Mouse (Mus musculus): ENCODE results near the gene Thoc6. TPM values are rescaled to one million over a fixed set of nuclear protein-coding genes. Genes with fewer than 3 reads are reported as not detected.

The Thoc6 gene
- polyA plus RNA-seq, 1 experiment from 2014 or later, result 42.2 TPM

DNA sequence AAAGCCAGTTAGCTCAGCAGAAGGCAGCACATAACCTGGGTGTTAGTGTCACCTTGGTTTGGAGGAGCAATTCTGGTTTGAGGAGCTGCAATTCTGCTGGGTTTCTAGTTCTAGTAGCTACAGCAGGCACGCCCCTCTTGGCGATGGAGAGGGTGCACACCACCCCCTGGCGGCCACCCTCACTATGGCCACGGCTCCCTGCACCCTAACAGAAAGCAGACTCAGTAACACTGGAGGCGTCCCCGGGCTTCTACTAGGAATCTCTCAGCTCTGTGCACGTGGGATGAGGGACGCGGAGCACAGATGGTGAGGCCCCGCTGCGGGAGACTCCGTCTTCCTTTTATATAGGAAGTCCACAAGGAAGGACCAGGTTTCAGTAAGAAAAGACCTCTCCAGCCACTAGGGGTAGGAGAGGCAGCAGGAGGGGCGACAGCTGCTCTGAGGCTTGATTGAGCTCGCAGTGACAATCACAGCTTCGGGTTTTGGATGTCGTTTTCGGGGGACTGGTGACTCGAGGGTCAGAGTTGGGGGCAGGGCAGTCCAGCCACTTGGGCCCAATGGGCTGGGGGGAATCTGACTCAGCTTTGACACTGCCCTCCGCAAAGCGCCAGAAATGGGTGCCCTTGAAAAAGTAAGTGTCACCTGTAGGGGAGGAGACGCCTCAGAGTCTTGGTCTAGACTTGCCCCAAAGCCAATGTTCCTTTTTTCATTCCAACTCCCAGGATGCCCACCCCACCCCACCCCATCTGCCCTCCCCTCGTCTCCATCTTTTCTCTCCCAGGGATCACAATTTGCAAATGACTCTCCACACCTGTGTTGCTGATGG lies 43.3 kb downstream of the Thoc6 start:
- H3K27ac ChIP-seq (replicated peaks), result no peak overlapping the region
- H3K36me3 ChIP-seq, result no peaks in the 10 kb centered on the region
- H3K4me2 ChIP-seq (replicated peaks), result peak overlapping the region; percentile 51
- no peak overlapping the region for H3K9ac ChIP-seq
- H3K27me3 ChIP-seq, result no peaks in the 10 kb centered on the region
- 15% methylated on average over 22 of the region's 22 CpGs for WGBS
- peaks cover 8% of the 10 kb centered on the region; the same call in 1 of the 2 replicates for H3K4me1 ChIP-seq
- ATAC-seq (ENCODE audit: insufficient number of reproducible peaks, low FRiP score, low TSS enrichment, low read depth), result peak; percentile 79
- no peaks in the 10 kb centered on the region for H3K9me3 ChIP-seq (replicated peaks)
- peak overlapping the region; percentile 24 for H3K4me3 ChIP-seq (replicated peaks)

DNA sequence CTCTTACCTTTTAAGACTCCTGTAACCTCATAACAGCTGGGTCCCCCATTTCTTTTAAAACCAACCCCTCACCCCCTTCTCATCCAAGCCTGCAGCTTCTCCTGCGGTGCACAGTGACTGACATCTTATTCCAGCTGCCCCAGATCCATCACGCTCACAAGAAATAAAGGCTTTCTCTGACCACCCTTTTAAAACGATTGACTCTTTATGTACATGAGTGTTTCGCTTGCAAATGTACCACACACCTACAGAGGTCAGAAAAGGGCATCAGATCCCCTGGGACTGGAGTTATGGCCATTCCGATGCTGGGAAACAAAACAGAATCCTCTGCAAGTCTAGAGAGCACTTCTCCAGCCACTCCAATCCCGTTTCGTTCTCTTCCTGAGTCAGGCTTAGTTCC lies 45.9 kb downstream of the Thoc6 start:
- H3K9me3 ChIP-seq (replicated peaks), result no peaks in the 10 kb centered on the region
- H3K9ac ChIP-seq, result no peak overlapping the region
- H3K4me2 ChIP-seq (replicated peaks), result no peak overlapping the region
- no peak overlapping the region for H3K4me3 ChIP-seq (replicated peaks)
- no peaks in the 10 kb centered on the region for H3K36me3 ChIP-seq
- H3K4me1 ChIP-seq, result peaks cover 8% of the 10 kb centered on the region; the same call in 1 of the 2 replicates
- H3K27me3 ChIP-seq, result no peaks in the 10 kb centered on the region
- ATAC-seq (ENCODE audit: insufficient number of reproducible peaks, low FRiP score, low TSS enrichment, low read depth), result no peak
- no peak overlapping the region for H3K27ac ChIP-seq (replicated peaks)
- 39% methylated on average over 7 of the region's 7 CpGs for WGBS

DNA sequence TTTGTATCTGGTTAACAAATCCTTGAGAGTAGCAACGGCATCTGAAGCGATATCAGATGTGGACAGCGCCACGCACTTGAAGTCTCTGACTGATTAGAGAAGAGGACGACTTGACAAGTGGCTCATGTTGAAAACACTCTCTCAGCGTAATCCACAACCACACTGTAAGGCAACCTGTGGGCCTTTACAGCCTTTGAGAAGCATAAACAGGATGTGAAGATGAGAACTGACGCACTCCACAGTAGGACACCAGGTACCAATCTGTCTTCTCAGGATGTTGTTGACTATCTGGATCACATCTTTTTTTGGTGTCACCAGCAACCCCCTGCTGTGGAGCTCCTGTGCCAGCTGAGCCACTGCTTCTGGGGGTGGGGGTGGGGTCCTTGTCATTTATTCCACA lies 53.3 kb downstream of the Thoc6 start:
- no peak overlapping the region for H3K4me3 ChIP-seq (replicated peaks)
- no peak overlapping the region for H3K27ac ChIP-seq (replicated peaks)
- no peak for ATAC-seq (ENCODE audit: insufficient number of reproducible peaks, low FRiP score, low TSS enrichment, low read depth)
- no peak overlapping the region for H3K9ac ChIP-seq
- no peak overlapping the region for H3K4me2 ChIP-seq (replicated peaks)
- no peaks in the 10 kb centered on the region for H3K9me3 ChIP-seq (replicated peaks)
- 72% methylated on average over 7 of the region's 7 CpGs for WGBS
- H3K36me3 ChIP-seq, result no peaks in the 10 kb centered on the region
- H3K4me1 ChIP-seq, result no peaks in the 10 kb centered on the region
- peaks cover 14% of the 10 kb centered on the region; the same call in 1 of the 2 replicates for H3K27me3 ChIP-seq

Other genes starting within 250 kb of the Thoc6 start
- not detected in 2 replicates for gene Vmn2r117, start 194.2 kb downstream of the Thoc6 start, polyA plus RNA-seq (2015; fragmentation: Nextera tagmentation; extraction: Ambion mirVana)
- 17.8 and 19.5 TPM in 2 replicates for gene Zfp213, start 109.6 kb downstream of the Thoc6 start, polyA plus RNA-seq (2015; fragmentation: Nextera tagmentation; extraction: Ambion mirVana)
- 13.4 and 14.1 TPM in 2 replicates for gene Zfp13, start 74.4 kb downstream of the Thoc6 start, polyA plus RNA-seq (2015; fragmentation: Nextera tagmentation; extraction: Ambion mirVana)
- gene Zscan10, start 73.0 kb downstream of the Thoc6 start, polyA plus RNA-seq (2015; fragmentation: Nextera tagmentation; extraction: Ambion mirVana), result 0.08 and 0.14 TPM in 2 replicates
- gene Mmp25, start 28.6 kb downstream of the Thoc6 start, polyA plus RNA-seq (2015; fragmentation: Nextera tagmentation; extraction: Ambion mirVana), result 0.76 and 0.81 TPM in 2 replicates
- 15.8 and 17.0 TPM in 2 replicates for gene Bicdl2, start 13.4 kb downstream of the Thoc6 start, polyA plus RNA-seq (2015; fragmentation: Nextera tagmentation; extraction: Ambion mirVana)
- 95.7 and 102 TPM in 2 replicates for gene Hcfc1r1, start 286 bp downstream of the Thoc6 start, polyA plus RNA-seq (2015; fragmentation: Nextera tagmentation; extraction: Ambion mirVana)
- gene Tnfrsf12a, start 3.6 kb upstream of the Thoc6 start, polyA plus RNA-seq (2015; fragmentation: Nextera tagmentation; extraction: Ambion mirVana), result 29.5 and 33.2 TPM in 2 replicates
- 19.8 and 20.2 TPM in 2 replicates for gene Cldn6, start 5.4 kb upstream of the Thoc6 start, polyA plus RNA-seq (2015; fragmentation: Nextera tagmentation; extraction: Ambion mirVana)
- gene Cldn9, start 10.1 kb upstream of the Thoc6 start, polyA plus RNA-seq (2015; fragmentation: Nextera tagmentation; extraction: Ambion mirVana), result 13.8 and 18.3 TPM in 2 replicates
- 1.0 and 1.1 TPM in 2 replicates for gene 1520401A03Rik, start 48.9 kb upstream of the Thoc6 start, polyA plus RNA-seq (2015; fragmentation: Nextera tagmentation; extraction: Ambion mirVana)
- gene Pkmyt1, start 52.5 kb upstream of the Thoc6 start, polyA plus RNA-seq (2015; fragmentation: Nextera tagmentation; extraction: Ambion mirVana), result 49.6 and 55.8 TPM in 2 replicates
- gene Paqr4, start 67.0 kb upstream of the Thoc6 start, polyA plus RNA-seq (2015; fragmentation: Nextera tagmentation; extraction: Ambion mirVana), result 20.9 and 27.2 TPM in 2 replicates
- 36.8 and 38.2 TPM in 2 replicates for gene Kremen2, start 72.0 kb upstream of the Thoc6 start, polyA plus RNA-seq (2015; fragmentation: Nextera tagmentation; extraction: Ambion mirVana)
- gene Flywch1, start 97.7 kb upstream of the Thoc6 start, polyA plus RNA-seq (2015; fragmentation: Nextera tagmentation; extraction: Ambion mirVana), result 71.9 and 72.1 TPM in 2 replicates
- 38.3 and 44.0 TPM in 2 replicates for gene Flywch2, start 112.2 kb upstream of the Thoc6 start, polyA plus RNA-seq (2015; fragmentation: Nextera tagmentation; extraction: Ambion mirVana)
- gene Srrm2, start 116.7 kb upstream of the Thoc6 start, polyA plus RNA-seq (2015; fragmentation: Nextera tagmentation; extraction: Ambion mirVana), result 489 and 525 TPM in 2 replicates
- gene Elob, start 155.3 kb upstream of the Thoc6 start, polyA plus RNA-seq (2015; fragmentation: Nextera tagmentation; extraction: Ambion mirVana), result 1,038 and 1,104 TPM in 2 replicates
- 0.49 and 0.85 TPM in 2 replicates for gene Prss33, start 162.2 kb upstream of the Thoc6 start, polyA plus RNA-seq (2015; fragmentation: Nextera tagmentation; extraction: Ambion mirVana)
- 0.12 TPM in 1 of 2 replicates, not detected in the other for gene Prss32, start 170.0 kb upstream of the Thoc6 start, polyA plus RNA-seq (2015; fragmentation: Nextera tagmentation; extraction: Ambion mirVana)
- 1.8 and 2.0 TPM in 2 replicates for gene Prss41, start 170.3 kb upstream of the Thoc6 start, polyA plus RNA-seq (2015; fragmentation: Nextera tagmentation; extraction: Ambion mirVana)
- not detected in 2 replicates for gene Prss21, start 194.2 kb upstream of the Thoc6 start, polyA plus RNA-seq (2015; fragmentation: Nextera tagmentation; extraction: Ambion mirVana)
- gene Dcpp1, start 207.0 kb upstream of the Thoc6 start, polyA plus RNA-seq (2015; fragmentation: Nextera tagmentation; extraction: Ambion mirVana), result 3.1 TPM in 1 of 2 replicates, not detected in the other
- gene Dcpp2, start 207.0 kb upstream of the Thoc6 start, polyA plus RNA-seq (2015; fragmentation: Nextera tagmentation; extraction: Ambion mirVana), result not detected in 2 replicates
- 1.0 and 6.6 TPM in 2 replicates for gene Dcpp3, start 243.6 kb upstream of the Thoc6 start, polyA plus RNA-seq (2015; fragmentation: Nextera tagmentation; extraction: Ambion mirVana)

Measured in embryonic facial prominence, embryonic 15.5 days (tissue).